Mouse (Mus musculus): Measurements from ENCODE around the gene Tec.

Tec gene

GRCm38 (mm10) chr5:72735763-72736162, 132.5 kb downstream of the Tec start:
- no peak for DNase-seq (ENCODE audit: low spot score in 2 of 2)

- no peak for DNase-seq (ENCODE audit: low spot score in 2 of 2)
Measured at GRCm38 (mm10) chr5:72732885-72733284, 135.4 kb downstream of the Tec start.

- DNase-seq (ENCODE audit: low spot score in 2 of 2): no peak
Measured at GRCm38 (mm10) chr5:72725404-72725803, 142.9 kb downstream of the Tec start.

GRCm38 (mm10) chr5:72723429-72723828, 144.9 kb downstream of the Tec start:
- no peak for DNase-seq (ENCODE audit: low spot score in 2 of 2)

- no peak for DNase-seq (ENCODE audit: low spot score in 2 of 2)
Measured at GRCm38 (mm10) chr5:72720587-72720986, 147.7 kb downstream of the Tec start.

GRCm38 (mm10) chr5:72710572-72711278, 157.6 kb downstream of the Tec start:
- peak; percentile 32 to 74 for DNase-seq (ENCODE audit: low spot score in 2 of 2)

- no peak for DNase-seq (ENCODE audit: low spot score in 2 of 2)
Measured at GRCm38 (mm10) chr5:72709976-72710375, 158.3 kb downstream of the Tec start.

- no peak for DNase-seq (ENCODE audit: low spot score in 2 of 2)
Measured at GRCm38 (mm10) chr5:72709451-72709850, 158.8 kb downstream of the Tec start.

- DNase-seq (ENCODE audit: low spot score in 2 of 2): no peak
Measured at GRCm38 (mm10) chr5:72706722-72707121, 161.6 kb downstream of the Tec start.

GRCm38 (mm10) chr5:72706095-72706494, 162.2 kb downstream of the Tec start:
- DNase-seq (ENCODE audit: low spot score in 2 of 2): no peak
